ENCODE assay signal across 20 mouse cellular contexts in the genomic region with DNA sequence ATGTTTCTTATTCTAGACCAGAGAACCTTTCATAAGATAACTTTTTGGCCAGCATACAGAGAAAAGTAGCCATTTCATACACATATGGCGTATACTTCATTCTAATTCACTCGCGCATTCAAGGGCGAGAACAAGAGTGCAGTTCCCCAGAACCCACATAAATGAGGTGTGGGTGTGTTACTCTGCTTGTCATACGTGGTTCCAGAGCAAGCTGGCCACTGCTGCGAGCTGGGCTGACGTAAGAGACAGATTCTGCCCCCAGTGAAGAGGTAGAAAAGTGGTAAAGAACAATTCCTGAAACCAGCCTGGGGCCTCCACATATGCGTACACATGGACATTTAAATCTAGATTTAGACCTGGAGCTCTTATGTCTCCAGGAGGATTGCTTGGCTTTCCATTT. TPM values are rescaled to one million over a fixed set of nuclear protein-coding genes. Genes with fewer than 3 reads are reported as not detected.
"Had no signal": no experiment of that assay in that cellular context is flagged by ENCODE, and none has a peak within 500 bp of the region (broad histone marks: within the 10 kb centered on the region; RNA-seq: fewer than 3 reads in every experiment).

No protein-coding gene starts in this region.

- H3K9ac ChIP-seq: limb, embryonic 15.5 days; liver, embryonic 14.5 days; liver, postnatal 0 days; lung, embryonic 14.5 days; midbrain, embryonic 12.5 days; midbrain, embryonic 15.5 days; neural tube, embryonic 12.5 days; neural tube, embryonic 15.5 days had no signal

- H3K4me3 ChIP-seq: layer of hippocampus, adult 2 months; limb, embryonic 12.5 days; limb, embryonic 15.5 days; midbrain, embryonic 12.5 days; midbrain, embryonic 15.5 days; neural tube, embryonic 12.5 days; neural tube, embryonic 15.5 days had no signal

- H3K27me3 ChIP-seq: limb, embryonic 12.5 days; limb, embryonic 15.5 days; midbrain, embryonic 12.5 days; midbrain, embryonic 15.5 days; neural tube, embryonic 12.5 days; neural tube, embryonic 15.5 days had no signal

- DNase-seq: kidney, postnatal 25 days; layer of hippocampus, adult 9-11 months; left cerebral cortex, postnatal 4 days; liver, postnatal 0 days; lung, embryonic 14.5 days; thymus, postnatal 25 days had no signal

- H3K36me3 ChIP-seq: limb, embryonic 12.5 days; limb, embryonic 15.5 days; midbrain, embryonic 12.5 days; midbrain, embryonic 15.5 days; neural tube, embryonic 12.5 days; neural tube, embryonic 15.5 days had no signal

- H3K4me1 ChIP-seq: midbrain, embryonic 15.5 days; neural tube, embryonic 12.5 days; neural tube, embryonic 15.5 days had no signal

- ATAC-seq: intestine, postnatal 0 days; liver, postnatal 0 days; lung, postnatal 0 days; midbrain, embryonic 15.5 days had no signal

- H3K4me2 ChIP-seq: limb, embryonic 12.5 days; limb, embryonic 15.5 days; liver, embryonic 11.5 days; lung, embryonic 14.5 days; midbrain, embryonic 12.5 days; midbrain, embryonic 15.5 days; neural tube, embryonic 12.5 days; neural tube, embryonic 15.5 days had no signal

- H3K9me3 ChIP-seq: limb, embryonic 12.5 days; limb, embryonic 15.5 days; midbrain, embryonic 12.5 days; midbrain, embryonic 15.5 days; neural tube, embryonic 15.5 days had no signal

- H3K27ac ChIP-seq: kidney, postnatal 0 days; layer of hippocampus, adult 2 months; limb, embryonic 12.5 days; liver, embryonic 14.5 days; macrophage; midbrain, embryonic 12.5 days; midbrain, embryonic 15.5 days; neural tube, embryonic 12.5 days; neural tube, embryonic 15.5 days had no signal

RNA-seq across cellular contexts. Expression of a gene that starts 29.6 kb away (rescaled TPM):
- total RNA-seq: megakaryocyte, adult 5-6 weeks had no signal
